20 mouse cellular contexts compared by ENCODE assay signal in the genomic region with DNA sequence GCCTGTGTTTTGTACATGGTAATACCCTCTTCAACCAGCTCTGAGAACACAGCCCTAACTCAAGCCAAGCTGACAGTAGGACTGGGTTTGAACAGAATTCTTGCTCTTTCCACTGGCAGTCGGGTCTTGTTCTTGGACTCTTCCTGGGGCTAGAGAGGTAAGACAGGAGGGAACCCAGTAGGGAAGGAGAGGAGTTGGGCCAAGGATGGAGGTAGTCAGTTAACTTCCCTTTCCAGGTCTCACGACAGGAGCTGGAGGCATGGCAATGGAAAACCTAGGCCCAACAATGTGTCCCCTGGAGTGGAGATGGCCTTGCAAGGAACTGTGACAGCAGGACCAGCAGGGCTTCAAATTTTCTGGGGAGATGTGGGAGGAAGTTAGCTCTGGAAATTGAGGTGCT. TPM values are rescaled to one million over a fixed set of nuclear protein-coding genes. Genes with fewer than 3 reads are reported as not detected.
DNase-seq lines count a peak whose midpoint lies in the region; ATAC-seq lines count a peak whose summit lies in the region.
"Had no signal": no experiment of that assay in that cellular context is flagged by ENCODE, and none has a peak within 500 bp of the region (broad histone marks: within the 10 kb centered on the region; RNA-seq: fewer than 3 reads in every experiment).

No protein-coding gene starts in this region.

- H3K9ac ChIP-seq in forebrain, embryonic 12.5 days: 0 out of 2 replicates have a peak overlapping the region, but pooled peaks have one; percentile 17
- H3K9ac ChIP-seq in forebrain, embryonic 14.5 days (ENCODE audit: low read length): no peak overlapping the region
- no peak overlapping the region for H3K9ac ChIP-seq in heart, embryonic 12.5 days
- peak overlapping the region; percentile 31; the same call in 1 of the 2 replicates for H3K9ac ChIP-seq in limb, embryonic 13.5 days
- H3K9ac ChIP-seq in embryonic facial prominence, embryonic 15.5 days: no peak overlapping the region
- H3K9ac ChIP-seq: forebrain, embryonic 15.5 days had no signal

- DNase-seq in forebrain, embryonic 14.5 days (ENCODE audit: low spot score): no peak
- DNase-seq in heart, adult 9 months (ENCODE audit: low spot score in 2 of 2): no peak
- DNase-seq in limb, embryonic 10.5 days (ENCODE audit: low spot score): no peak
- DNase-seq: adrenal gland, postnatal 14 days; cerebellum, adult 11-12 months; cerebellum, adult 9-10 months; cerebellum, postnatal 25 days; heart, postnatal 36 days; kidney, adult 11 months; kidney, adult 9 months had no signal

- 49% methylated on average over 2 of the region's 2 CpGs for WGBS in forebrain, embryonic 12.5 days
- 55% methylated on average over 2 of the region's 2 CpGs for WGBS in forebrain, embryonic 14.5 days
- 60% methylated on average over 2 of the region's 2 CpGs for WGBS in heart, embryonic 12.5 days
- WGBS in limb, embryonic 13.5 days: 60% methylated on average over 2 of the region's 2 CpGs
- 72% methylated on average over 2 of the region's 2 CpGs for WGBS in limb, embryonic 10.5 days
- 56% methylated on average over 2 of the region's 2 CpGs for WGBS in embryonic facial prominence, embryonic 15.5 days

- no peak overlapping the region for H3K27ac ChIP-seq in forebrain, embryonic 12.5 days
- no peak overlapping the region for H3K27ac ChIP-seq in forebrain, embryonic 14.5 days (ENCODE audit: low read depth, low read length)
- peak overlapping the region; percentile 61 for H3K27ac ChIP-seq in heart, embryonic 12.5 days (ENCODE audit: poor library complexity, severe bottlenecking)
- H3K27ac ChIP-seq in limb, embryonic 13.5 days: no peak overlapping the region
- no peak overlapping the region for H3K27ac ChIP-seq in limb, embryonic 10.5 days
- H3K27ac ChIP-seq in embryonic facial prominence, embryonic 15.5 days (replicated peaks): peak overlapping the region; percentile 22; the same call in 1 of the 2 replicates
- H3K27ac ChIP-seq: forebrain, embryonic 15.5 days; hindbrain, embryonic 13.5 days; hindbrain, postnatal 0 days had no signal

- no peaks in the 10 kb centered on the region for H3K36me3 ChIP-seq in forebrain, embryonic 12.5 days (replicated peaks)
- H3K36me3 ChIP-seq in forebrain, embryonic 14.5 days (ENCODE audit: control insufficient read depth, insufficient read depth, low read length): no peaks in the 10 kb centered on the region
- no peaks in the 10 kb centered on the region for H3K36me3 ChIP-seq in heart, embryonic 12.5 days
- no peaks in the 10 kb centered on the region for H3K36me3 ChIP-seq in limb, embryonic 13.5 days
- no peaks in the 10 kb centered on the region for H3K36me3 ChIP-seq in limb, embryonic 10.5 days
- no peaks in the 10 kb centered on the region for H3K36me3 ChIP-seq in embryonic facial prominence, embryonic 15.5 days
- H3K36me3 ChIP-seq: forebrain, embryonic 15.5 days; hindbrain, embryonic 13.5 days had no signal

- H3K4me2 ChIP-seq in forebrain, embryonic 12.5 days: no peak overlapping the region
- no peak overlapping the region for H3K4me2 ChIP-seq in forebrain, embryonic 14.5 days (ENCODE audit: low read length)
- peak overlapping the region; percentile 49 for H3K4me2 ChIP-seq in heart, embryonic 12.5 days
- no peak overlapping the region for H3K4me2 ChIP-seq in limb, embryonic 13.5 days (replicated peaks)
- no peak overlapping the region for H3K4me2 ChIP-seq in embryonic facial prominence, embryonic 15.5 days (replicated peaks)
- H3K4me2 ChIP-seq: forebrain, embryonic 15.5 days; hindbrain, embryonic 13.5 days had no signal

- no peak for ATAC-seq in forebrain, embryonic 12.5 days (ENCODE audit: low FRiP score)
- no peak for ATAC-seq in forebrain, embryonic 14.5 days
- ATAC-seq in heart, embryonic 12.5 days (ENCODE audit: insufficient number of reproducible peaks, low FRiP score): no peak
- ATAC-seq in limb, embryonic 13.5 days (ENCODE audit: low FRiP score, low read depth): no peak
- no peak for ATAC-seq in embryonic facial prominence, embryonic 15.5 days (ENCODE audit: insufficient number of reproducible peaks, low FRiP score, low TSS enrichment, low read depth)
- ATAC-seq: activated CD4-positive, CD25-positive, alpha-beta regulatory T cell, adult 4 months; forebrain, embryonic 15.5 days; Patski had no signal

- H3K27me3 ChIP-seq in forebrain, embryonic 12.5 days: peaks cover 97% of the 10 kb centered on the region
- H3K27me3 ChIP-seq in forebrain, embryonic 14.5 days (replicated peaks; ENCODE audit: control insufficient read depth, insufficient read depth, low read length): peaks cover 36% of the 10 kb centered on the region
- peaks cover 67% of the 10 kb centered on the region for H3K27me3 ChIP-seq in heart, embryonic 12.5 days (replicated peaks)
- peaks cover 99% of the 10 kb centered on the region for H3K27me3 ChIP-seq in limb, embryonic 13.5 days
- H3K27me3 ChIP-seq in limb, embryonic 10.5 days (ENCODE audit: low read depth, poor library complexity, severe bottlenecking): peaks cover 100% of the 10 kb centered on the region
- H3K27me3 ChIP-seq in embryonic facial prominence, embryonic 15.5 days: peaks cover 90% of the 10 kb centered on the region

- no peak overlapping the region for H3K4me3 ChIP-seq in forebrain, embryonic 12.5 days (replicated peaks)
- no peak overlapping the region for H3K4me3 ChIP-seq in forebrain, embryonic 14.5 days (ENCODE audit: low read depth, low read length)
- H3K4me3 ChIP-seq in heart, embryonic 12.5 days: no peak overlapping the region
- H3K4me3 ChIP-seq in limb, embryonic 13.5 days: no peak overlapping the region
- H3K4me3 ChIP-seq in limb, embryonic 10.5 days: no peak overlapping the region
- no peak overlapping the region for H3K4me3 ChIP-seq in embryonic facial prominence, embryonic 15.5 days (replicated peaks)
- H3K4me3 ChIP-seq: forebrain, embryonic 15.5 days; hindbrain, embryonic 13.5 days had no signal

- H3K4me1 ChIP-seq in forebrain, embryonic 12.5 days: peaks cover 35% of the 10 kb centered on the region
- H3K4me1 ChIP-seq in forebrain, embryonic 14.5 days (ENCODE audit: control insufficient read depth, insufficient read depth, low read length): peaks cover 12% of the 10 kb centered on the region
- H3K4me1 ChIP-seq in heart, embryonic 12.5 days (replicated peaks): peaks cover 50% of the 10 kb centered on the region
- peaks cover 30% of the 10 kb centered on the region for H3K4me1 ChIP-seq in limb, embryonic 13.5 days
- peaks cover 30% of the 10 kb centered on the region for H3K4me1 ChIP-seq in limb, embryonic 10.5 days
- H3K4me1 ChIP-seq in embryonic facial prominence, embryonic 15.5 days: peaks cover 22% of the 10 kb centered on the region

- H3K9me3 ChIP-seq in forebrain, embryonic 12.5 days: no peaks in the 10 kb centered on the region
- H3K9me3 ChIP-seq in forebrain, embryonic 14.5 days (replicated peaks; ENCODE audit: control insufficient read depth, low read length): no peaks in the 10 kb centered on the region
- no peaks in the 10 kb centered on the region for H3K9me3 ChIP-seq in heart, embryonic 12.5 days (replicated peaks)
- H3K9me3 ChIP-seq in limb, embryonic 13.5 days: no peaks in the 10 kb centered on the region
- H3K9me3 ChIP-seq in limb, embryonic 10.5 days (replicated peaks): no peaks in the 10 kb centered on the region
- H3K9me3 ChIP-seq in embryonic facial prominence, embryonic 15.5 days (replicated peaks): no peaks in the 10 kb centered on the region
- H3K9me3 ChIP-seq: forebrain, embryonic 15.5 days; hindbrain, embryonic 13.5 days had no signal

RNA-seq across cellular contexts. Expression of a gene that starts 7.8 kb away (rescaled TPM):
- polyA plus RNA-seq in forebrain, embryonic 12.5 days (2016; fragmentation: Nextera tagmentation; extraction: Ambion mirVana): 0.24 TPM in 1 of 2 replicates, not detected in the other
- not detected in 2 replicates for polyA plus RNA-seq in forebrain, embryonic 14.5 days (2014; fragmentation: Nextera tagmentation; extraction: Ambion mirVana)
- polyA plus RNA-seq in heart, embryonic 12.5 days (2016; fragmentation: Nextera tagmentation; extraction: Ambion mirVana): 1.0 and 2.2 TPM in 2 replicates
- 6.8 and 9.1 TPM in 2 replicates for polyA plus RNA-seq in limb, embryonic 13.5 days (2015; fragmentation: Nextera tagmentation; extraction: Ambion mirVana)
- polyA plus RNA-seq in limb, embryonic 10.5 days (2016; fragmentation: Nextera tagmentation; extraction: Ambion mirVana): 0.59 and 2.1 TPM in 2 replicates
- 10.4 and 12.4 TPM in 2 replicates for polyA plus RNA-seq in embryonic facial prominence, embryonic 15.5 days (2015; fragmentation: Nextera tagmentation; extraction: Ambion mirVana)
- polyA plus RNA-seq: activated CD4-positive, CD25-positive, alpha-beta regulatory T cell, adult 4 months; forebrain, embryonic 15.5 days; hindbrain, postnatal 0 days; intestine, embryonic 14.5 days; Patski had no signal

RNA-seq across cellular contexts. Expression of a gene that starts 8.6 kb away (rescaled TPM):
- polyA plus RNA-seq in forebrain, embryonic 12.5 days (2016; fragmentation: Nextera tagmentation; extraction: Ambion mirVana): not detected in 2 replicates
- not detected in 2 replicates for polyA plus RNA-seq in forebrain, embryonic 14.5 days (2014; fragmentation: Nextera tagmentation; extraction: Ambion mirVana)
- not detected in 2 replicates for polyA plus RNA-seq in heart, embryonic 12.5 days (2016; fragmentation: Nextera tagmentation; extraction: Ambion mirVana)
- 0.52 and 0.59 TPM in 2 replicates for polyA plus RNA-seq in limb, embryonic 13.5 days (2015; fragmentation: Nextera tagmentation; extraction: Ambion mirVana)
- polyA plus RNA-seq in limb, embryonic 10.5 days (2016; fragmentation: Nextera tagmentation; extraction: Ambion mirVana): 0.13 TPM in 1 of 2 replicates, not detected in the other
- 1.6 and 3.7 TPM in 2 replicates for polyA plus RNA-seq in embryonic facial prominence, embryonic 15.5 days (2015; fragmentation: Nextera tagmentation; extraction: Ambion mirVana)
- polyA plus RNA-seq: activated CD4-positive, CD25-positive, alpha-beta regulatory T cell, adult 4 months; forebrain, embryonic 15.5 days; hindbrain, embryonic 13.5 days; hindbrain, postnatal 0 days; intestine, embryonic 14.5 days; Patski had no signal

RNA-seq across cellular contexts. Expression of a gene that starts 12.0 kb away (rescaled TPM):
- 59.9 and 64.0 TPM in 2 replicates for polyA plus RNA-seq in forebrain, embryonic 12.5 days (2016; fragmentation: Nextera tagmentation; extraction: Ambion mirVana)
- 36.3 and 50.7 TPM in 2 replicates for polyA plus RNA-seq in forebrain, embryonic 14.5 days (2014; fragmentation: Nextera tagmentation; extraction: Ambion mirVana)
- polyA plus RNA-seq in heart, embryonic 12.5 days (2016; fragmentation: Nextera tagmentation; extraction: Ambion mirVana): 53.5 and 54.1 TPM in 2 replicates
- polyA plus RNA-seq in limb, embryonic 13.5 days (2015; fragmentation: Nextera tagmentation; extraction: Ambion mirVana): 62.6 and 73.6 TPM in 2 replicates
- polyA plus RNA-seq in limb, embryonic 10.5 days (2016; fragmentation: Nextera tagmentation; extraction: Ambion mirVana): 39.5 and 47.8 TPM in 2 replicates
- 61.2 and 67.1 TPM in 2 replicates for polyA plus RNA-seq in embryonic facial prominence, embryonic 15.5 days (2015; fragmentation: Nextera tagmentation; extraction: Ambion mirVana)

Comparison
In these comparisons a context has a peak if more than half of its experiments do, and no peak if none do; other contexts are left out.
1. H3K9ac ChIP-seq: peak in forebrain, embryonic 12.5 days (single experiment) and limb, embryonic 13.5 days (single experiment); none in forebrain, embryonic 14.5 days (single experiment), heart, embryonic 12.5 days (single experiment) and embryonic facial prominence, embryonic 15.5 days (single experiment).
2. H3K27ac ChIP-seq: peak in heart, embryonic 12.5 days (single experiment) and embryonic facial prominence, embryonic 15.5 days (single experiment); none in forebrain, embryonic 12.5 days (single experiment), forebrain, embryonic 14.5 days (single experiment), limb, embryonic 13.5 days (single experiment) and limb, embryonic 10.5 days (single experiment).